Mouse (Mus musculus): ENCODE measurements around the gene Tmod2. TPM values are rescaled to one million over a fixed set of nuclear protein-coding genes. Genes with fewer than 3 reads are reported as not detected.
"Not testable (repeated sequence)": the region's sequence is repeated elsewhere in the genome, so short reads cannot be mapped to it uniquely, and the experiment has no call there.

Gene Tmod2
- polyA plus RNA-seq, 1 experiment from 2014 or later: 5.0 TPM

- Histone ChIP-seq H3K27me3 (replicated peaks) (peaks cover 15% of the 10 kb centered on the region), H3K4me2 (peak within 1 kb of the TSS; percentile 90), H3K9ac (peak within 1 kb of the TSS; percentile 95), H3K9me3 (no peaks in the 10 kb centered on the region), H3K36me3 (no peaks in the 10 kb centered on the region), H3K27ac (replicated peaks) (peak within 1 kb of the TSS; percentile 72), H3K4me1 (peaks cover 10% of the 10 kb centered on the region), H3K4me3 (peak within 1 kb of the TSS; percentile 85)
- ATAC-seq (ENCODE audit: extremely low read depth, insufficient number of reproducible peaks, low FRiP score, low TSS enrichment): peak; percentile 76; the same call in 1 of the 2 replicates
- WGBS: under 1% methylated on average over 56 of the region's 94 CpGs
Measured at GRCm38 (mm10) chr9:75625556-75626307, 14.6 kb upstream of the Tmod2 start, which contains the start of gene Lysmd2. Lysmd2 (plus strand) TSS chr9:75625741.

GRCm38 (mm10) chr9:75624983-75625555, 13.9 kb upstream of the Tmod2 start:
- Histone ChIP-seq H3K27ac (replicated peaks) (peak overlapping the region; percentile 72), H3K4me1 (peaks cover 7% of the 10 kb centered on the region; the same call in 1 of the 2 replicates), H3K9ac (peak overlapping the region; percentile 95), H3K27me3 (replicated peaks) (peaks cover 15% of the 10 kb centered on the region), H3K4me3 (peak overlapping the region; percentile 85), H3K9me3 (no peaks in the 10 kb centered on the region), H3K4me2 (peak overlapping the region; percentile 90), H3K36me3 (no peaks in the 10 kb centered on the region)
- ATAC-seq (ENCODE audit: extremely low read depth, insufficient number of reproducible peaks, low FRiP score, low TSS enrichment): no peak
- 13% methylated on average over 18 of the region's 18 CpGs for WGBS

GRCm38 (mm10) chr9:75621428-75621827, 10.3 kb upstream of the Tmod2 start:
- Histone ChIP-seq H3K9me3 (no peaks in the 10 kb centered on the region), H3K4me3 (no peak overlapping the region), H3K36me3 (no peaks in the 10 kb centered on the region), H3K27ac (replicated peaks) (no peak overlapping the region), H3K4me2 (no peak overlapping the region), H3K9ac (no peak overlapping the region), H3K4me1 (peaks cover 4% of the 10 kb centered on the region; the same call in 1 of the 2 replicates), H3K27me3 (replicated peaks) (peaks cover 15% of the 10 kb centered on the region)
- 67% methylated on average over 3 of the region's 3 CpGs for WGBS
- no peak for ATAC-seq (ENCODE audit: extremely low read depth, insufficient number of reproducible peaks, low FRiP score, low TSS enrichment)

DNA sequence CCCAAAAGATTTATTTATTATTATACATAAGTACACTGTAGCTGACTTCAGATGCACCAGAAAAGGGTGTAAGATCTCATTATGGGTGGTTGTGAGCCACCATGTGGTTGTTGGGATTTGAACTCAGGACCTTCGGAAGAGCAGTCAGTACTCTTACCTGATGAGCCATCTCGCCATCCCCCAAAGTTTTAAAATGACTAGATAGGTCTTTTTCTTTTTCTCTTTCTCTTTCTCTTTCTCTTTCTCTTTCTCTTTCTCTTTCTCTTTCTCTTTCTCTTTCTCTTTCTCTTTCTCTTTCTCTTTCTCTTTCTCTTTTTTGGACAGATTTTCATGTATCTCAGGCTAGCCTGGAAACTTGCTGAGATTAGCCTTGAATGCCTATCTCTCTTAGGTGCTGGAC, 8.6 kb upstream of the Tmod2 start:
- H3K27ac ChIP-seq (replicated peaks); H3K4me3 ChIP-seq; H3K4me1 ChIP-seq; H3K9me3 ChIP-seq; H3K36me3 ChIP-seq; ATAC-seq (ENCODE audit: extremely low read depth, insufficient number of reproducible peaks, low FRiP score, low TSS enrichment); H3K4me2 ChIP-seq; H3K9ac ChIP-seq: not testable (repeated sequence)
- peaks cover 12% of the 10 kb centered on the region for H3K27me3 ChIP-seq (replicated peaks)
- 84% methylated on average over 2 of the region's 2 CpGs for WGBS

- no peak for ATAC-seq (ENCODE audit: extremely low read depth, insufficient number of reproducible peaks, low FRiP score, low TSS enrichment)
- WGBS: 65% methylated on average over 6 of the region's 6 CpGs
- H3K27me3 ChIP-seq (replicated peaks): peaks cover 4% of the 10 kb centered on the region
Measured at GRCm38 (mm10) chr9:75618836-75619400, 7.8 kb upstream of the Tmod2 start.

DNA sequence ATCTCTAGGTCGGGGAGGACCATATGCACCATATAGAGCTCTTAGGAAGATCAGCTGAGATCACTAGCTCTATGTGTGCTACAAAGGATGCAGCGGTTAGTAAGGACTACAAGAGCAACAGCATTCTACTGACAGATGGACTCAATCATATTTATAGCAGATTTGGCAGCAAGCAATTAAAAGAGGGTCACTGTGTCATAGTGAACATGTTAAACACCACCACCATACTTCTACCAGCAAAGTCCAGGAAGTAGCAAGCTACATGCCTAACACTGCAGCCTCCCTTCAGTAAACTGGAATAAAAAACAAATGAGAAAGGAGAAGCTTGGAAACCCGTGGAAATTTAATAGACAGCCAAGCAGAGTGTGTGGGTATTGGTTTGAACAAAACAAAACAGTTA, 5.4 kb upstream of the Tmod2 start:
- Histone ChIP-seq H3K27me3 (replicated peaks) (peaks cover 11% of the 10 kb centered on the region; the same call in 1 of the 2 replicates), H3K4me2 (no peak overlapping the region), H3K4me3 (no peak overlapping the region), H3K9me3 (no peaks in the 10 kb centered on the region), H3K9ac (no peak overlapping the region), H3K36me3 (no peaks in the 10 kb centered on the region), H3K27ac (replicated peaks) (no peak overlapping the region), H3K4me1 (no peaks in the 10 kb centered on the region)
- WGBS: 68% methylated on average over 3 of the region's 3 CpGs
- no peak for ATAC-seq (ENCODE audit: extremely low read depth, insufficient number of reproducible peaks, low FRiP score, low TSS enrichment)

More at GRCm38 (mm10) chr9:75618836-75619400, 7.8 kb upstream of the Tmod2 start:
- no peaks in the 10 kb centered on the region for H3K9me3 ChIP-seq
- H3K4me2 ChIP-seq: no peak overlapping the region
- H3K27ac ChIP-seq (replicated peaks): no peak overlapping the region
- no peaks in the 10 kb centered on the region for H3K4me1 ChIP-seq
- no peak overlapping the region for H3K9ac ChIP-seq
- H3K4me3 ChIP-seq: no peak overlapping the region
- H3K36me3 ChIP-seq: no peaks in the 10 kb centered on the region

- no peak for ATAC-seq (ENCODE audit: extremely low read depth, insufficient number of reproducible peaks, low FRiP score, low TSS enrichment)
- H3K9ac ChIP-seq: peak overlapping the region; percentile 81
- peak overlapping the region; percentile 84 for H3K4me3 ChIP-seq
- H3K36me3 ChIP-seq: no peaks in the 10 kb centered on the region
- 26% methylated on average over 16 of the region's 16 CpGs for WGBS
- 0 out of 2 replicates have a peak, but pooled peaks cover 3% of the 10 kb centered on the region for H3K4me1 ChIP-seq
- H3K4me2 ChIP-seq: peak overlapping the region; percentile 100
- no peak overlapping the region for H3K27ac ChIP-seq (replicated peaks)
- H3K27me3 ChIP-seq (replicated peaks): peaks cover 35% of the 10 kb centered on the region; the same call in 1 of the 2 replicates
- no peaks in the 10 kb centered on the region for H3K9me3 ChIP-seq
Measured at GRCm38 (mm10) chr9:75609965-75610364, 1.2 kb downstream of the Tmod2 start.

DNA sequence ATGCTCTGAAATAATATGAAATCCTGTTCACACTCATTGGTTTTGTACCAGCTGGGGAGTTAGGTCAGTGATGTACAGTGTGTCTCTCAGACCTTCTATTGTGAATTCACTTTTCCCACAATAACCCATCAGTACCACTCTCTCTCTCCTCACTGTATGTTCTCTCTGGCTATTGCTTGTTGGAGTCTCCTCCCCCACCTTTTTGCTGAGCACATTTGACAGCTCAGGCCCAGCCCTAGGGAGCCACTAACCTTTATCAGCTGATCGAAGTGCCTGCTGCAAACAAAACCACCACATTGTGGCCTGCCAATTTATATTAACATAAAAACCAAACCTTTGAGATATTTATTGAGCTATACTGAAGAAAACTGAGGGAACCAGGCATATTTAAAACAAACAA, 1.6 kb downstream of the Tmod2 start:
- no peak overlapping the region for H3K4me2 ChIP-seq

GRCm38 (mm10) chr9:75607496-75607895, 3.6 kb downstream of the Tmod2 start:
- peaks cover 33% of the 10 kb centered on the region; the same call in 1 of the 2 replicates for H3K27me3 ChIP-seq (replicated peaks)
- H3K9me3 ChIP-seq: no peaks in the 10 kb centered on the region
- WGBS: 75% methylated on average over 4 of the region's 4 CpGs
- no peak overlapping the region for H3K4me3 ChIP-seq
- H3K4me2 ChIP-seq: no peak overlapping the region
- no peak for ATAC-seq (ENCODE audit: extremely low read depth, insufficient number of reproducible peaks, low FRiP score, low TSS enrichment)
- no peak overlapping the region for H3K9ac ChIP-seq
- H3K27ac ChIP-seq (replicated peaks): no peak overlapping the region
- no peaks in the 10 kb centered on the region for H3K36me3 ChIP-seq
- H3K4me1 ChIP-seq: 0 out of 2 replicates have a peak, but pooled peaks cover 3% of the 10 kb centered on the region

More for the DNA sequence above, 1.6 kb downstream of the Tmod2 start:
- Histone ChIP-seq H3K27me3 (replicated peaks) (peaks cover 35% of the 10 kb centered on the region; the same call in 1 of the 2 replicates), H3K9me3 (no peaks in the 10 kb centered on the region), H3K36me3 (no peaks in the 10 kb centered on the region), H3K27ac (replicated peaks) (no peak overlapping the region), H3K4me1 (0 out of 2 replicates have a peak, but pooled peaks cover 3% of the 10 kb centered on the region), H3K4me3 (no peak overlapping the region), H3K9ac (no peak overlapping the region)
- 38% methylated on average over 1 of the region's 1 CpGs for WGBS
- no peak for ATAC-seq (ENCODE audit: extremely low read depth, insufficient number of reproducible peaks, low FRiP score, low TSS enrichment)

DNA sequence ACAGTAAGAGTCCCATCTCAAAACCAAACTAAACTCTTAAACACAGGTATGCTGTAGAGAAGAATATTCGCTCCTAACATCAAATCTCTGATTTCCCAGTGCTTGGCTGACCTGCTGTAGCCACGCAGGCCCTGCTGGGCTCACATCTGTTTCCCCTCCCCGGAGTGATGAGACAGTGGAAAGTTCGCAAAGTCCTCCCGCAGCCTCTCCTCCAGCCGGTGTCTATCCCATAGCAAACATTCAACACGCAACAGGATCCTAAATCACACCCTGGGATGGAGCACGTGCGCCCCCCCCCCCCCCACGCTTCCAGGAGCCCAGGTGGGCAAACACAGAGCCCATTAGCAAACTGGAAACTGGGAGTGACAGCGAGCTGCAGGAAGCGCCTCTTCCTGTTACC, 9.6 kb downstream of the Tmod2 start:
- no peak for ATAC-seq (ENCODE audit: extremely low read depth, insufficient number of reproducible peaks, low FRiP score, low TSS enrichment)
- H3K27me3 ChIP-seq (replicated peaks): no peaks in the 10 kb centered on the region
- 0 out of 2 replicates have a peak overlapping the region, but pooled peaks have one; percentile 46 for H3K27ac ChIP-seq (replicated peaks)
- H3K36me3 ChIP-seq: no peaks in the 10 kb centered on the region
- peak overlapping the region; percentile 12; the same call in 1 of the 2 replicates for H3K4me2 ChIP-seq
- whole genome bisulfite sequencing: 28% methylated on average over 12 of the region's 12 CpGs
- H3K4me3 ChIP-seq: no peak overlapping the region
- H3K9me3 ChIP-seq: no peaks in the 10 kb centered on the region
- no peak overlapping the region for H3K9ac ChIP-seq
- peaks cover 18% of the 10 kb centered on the region for H3K4me1 ChIP-seq

GRCm38 (mm10) chr9:75600166-75600934, 10.8 kb downstream of the Tmod2 start:
- Histone ChIP-seq H3K4me2 (no peak overlapping the region), H3K4me3 (no peak overlapping the region), H3K9ac (no peak overlapping the region), H3K36me3 (no peaks in the 10 kb centered on the region), H3K9me3 (no peaks in the 10 kb centered on the region), H3K4me1 (peaks cover 18% of the 10 kb centered on the region), H3K27ac (replicated peaks) (no peak overlapping the region), H3K27me3 (replicated peaks) (no peaks in the 10 kb centered on the region)
- no peak for ATAC-seq (ENCODE audit: extremely low read depth, insufficient number of reproducible peaks, low FRiP score, low TSS enrichment)
- whole genome bisulfite sequencing: 62% methylated on average over 7 of the region's 7 CpGs
